Mouse (Mus musculus): ENCODE data around the gene Ada. TPM values are rescaled to one million over a fixed set of nuclear protein-coding genes. Genes with fewer than 3 reads are reported as not detected.

Gene Ada
- polyA plus RNA-seq, 2 experiments, result 8.1 to 9.5 TPM

GRCm38 (mm10) chr2:163766890-163767289, 16.9 kb upstream of the Ada start:
- no peaks in the 10 kb centered on the region for H3K36me3 ChIP-seq (ENCODE audit: control insufficient read depth, insufficient read depth, low read length)
- H3K9me3 ChIP-seq (ENCODE audit: control insufficient read depth, low read length), result no peaks in the 10 kb centered on the region
- ATAC-seq (ENCODE audit: low FRiP score, low read depth), result no peak
- no peak overlapping the region for H3K4me2 ChIP-seq (replicated peaks; ENCODE audit: low read depth, low read length, severe bottlenecking)
- no peak overlapping the region for H3K27ac ChIP-seq (replicated peaks; ENCODE audit: low read depth, low read length)
- no peak overlapping the region for H3K4me3 ChIP-seq (replicated peaks; ENCODE audit: low read length)
- H3K27me3 ChIP-seq (ENCODE audit: control insufficient read depth, insufficient read depth, low read length), result no peaks in the 10 kb centered on the region
- no peak for DNase-seq (ENCODE audit: low spot score)
- no peak for TF ChIP-seq POLR2A (IDR thresholded peaks at IDR 0.05; ENCODE audit: borderline replicate concordance, extremely low read depth, insufficient read depth, insufficient read length)
- H3K4me1 ChIP-seq (ENCODE audit: control insufficient read depth, insufficient read depth, low read length), result no peaks in the 10 kb centered on the region
- no peak overlapping the region for H3K9ac ChIP-seq (ENCODE audit: low read depth, low read length, severe bottlenecking)
- 62% methylated on average over 1 of the region's 1 CpGs for WGBS

GRCm38 (mm10) chr2:163766261-163766660, 16.2 kb upstream of the Ada start:
- Histone ChIP-seq H3K4me1 (ENCODE audit: control insufficient read depth, insufficient read depth, low read length) (no peaks in the 10 kb centered on the region), H3K4me2 (replicated peaks; ENCODE audit: low read depth, low read length, severe bottlenecking) (no peak overlapping the region), H3K27me3 (ENCODE audit: control insufficient read depth, insufficient read depth, low read length) (no peaks in the 10 kb centered on the region), H3K9ac (ENCODE audit: low read depth, low read length, severe bottlenecking) (no peak overlapping the region), H3K4me3 (replicated peaks; ENCODE audit: low read length) (no peak overlapping the region), H3K36me3 (ENCODE audit: control insufficient read depth, insufficient read depth, low read length) (no peaks in the 10 kb centered on the region), H3K27ac (replicated peaks; ENCODE audit: low read depth, low read length) (no peak overlapping the region), H3K9me3 (ENCODE audit: control insufficient read depth, low read length) (no peaks in the 10 kb centered on the region)
- no peak for DNase-seq (ENCODE audit: low spot score)
- ATAC-seq (ENCODE audit: low FRiP score, low read depth), result no peak
- no peak for TF ChIP-seq POLR2A (IDR thresholded peaks at IDR 0.05; ENCODE audit: borderline replicate concordance, extremely low read depth, insufficient read depth, insufficient read length)

GRCm38 (mm10) chr2:163761402-163761801, 11.4 kb upstream of the Ada start:
- no peak overlapping the region for H3K9ac ChIP-seq (ENCODE audit: low read depth, low read length, severe bottlenecking)
- H3K4me3 ChIP-seq (replicated peaks; ENCODE audit: low read length), result no peak overlapping the region
- H3K9me3 ChIP-seq (ENCODE audit: control insufficient read depth, low read length), result no peaks in the 10 kb centered on the region
- peaks cover 6% of the 10 kb centered on the region; the same call in 1 of the 2 replicates for H3K4me1 ChIP-seq (ENCODE audit: control insufficient read depth, insufficient read depth, low read length)
- no peak overlapping the region for H3K27ac ChIP-seq (replicated peaks; ENCODE audit: low read depth, low read length)
- no peak for TF ChIP-seq POLR2A (IDR thresholded peaks at IDR 0.05; ENCODE audit: borderline replicate concordance, extremely low read depth, insufficient read depth, insufficient read length)
- no peak for ATAC-seq (ENCODE audit: low FRiP score, low read depth)
- no peaks in the 10 kb centered on the region for H3K36me3 ChIP-seq (ENCODE audit: control insufficient read depth, insufficient read depth, low read length)
- WGBS, result 80% methylated on average over 7 of the region's 7 CpGs
- H3K27me3 ChIP-seq (ENCODE audit: control insufficient read depth, insufficient read depth, low read length), result no peaks in the 10 kb centered on the region
- no peak overlapping the region for H3K4me2 ChIP-seq (replicated peaks; ENCODE audit: low read depth, low read length, severe bottlenecking)
- DNase-seq (ENCODE audit: low spot score), result no peak

GRCm38 (mm10) chr2:163760589-163760988, 10.6 kb upstream of the Ada start:
- H3K9ac ChIP-seq (ENCODE audit: low read depth, low read length, severe bottlenecking), result no peak overlapping the region
- H3K4me2 ChIP-seq (replicated peaks; ENCODE audit: low read depth, low read length, severe bottlenecking), result no peak overlapping the region
- H3K9me3 ChIP-seq (ENCODE audit: control insufficient read depth, low read length), result no peaks in the 10 kb centered on the region
- no peak overlapping the region for H3K4me3 ChIP-seq (replicated peaks; ENCODE audit: low read length)
- no peak for TF ChIP-seq POLR2A (IDR thresholded peaks at IDR 0.05; ENCODE audit: borderline replicate concordance, extremely low read depth, insufficient read depth, insufficient read length)
- ATAC-seq (ENCODE audit: low FRiP score, low read depth), result no peak
- no peaks in the 10 kb centered on the region for H3K36me3 ChIP-seq (ENCODE audit: control insufficient read depth, insufficient read depth, low read length)
- H3K27me3 ChIP-seq (ENCODE audit: control insufficient read depth, insufficient read depth, low read length), result no peaks in the 10 kb centered on the region
- 76% methylated on average over 6 of the region's 6 CpGs for WGBS
- no peak overlapping the region for H3K27ac ChIP-seq (replicated peaks; ENCODE audit: low read depth, low read length)
- DNase-seq (ENCODE audit: low spot score), result no peak
- peaks cover 14% of the 10 kb centered on the region; the same call in 1 of the 2 replicates for H3K4me1 ChIP-seq (ENCODE audit: control insufficient read depth, insufficient read depth, low read length)

- WGBS, result 49% methylated on average over 2 of the region's 2 CpGs
- Histone ChIP-seq H3K9me3 (ENCODE audit: control insufficient read depth, low read length) (no peaks in the 10 kb centered on the region), H3K4me3 (replicated peaks; ENCODE audit: low read length) (no peak overlapping the region), H3K27ac (replicated peaks; ENCODE audit: low read depth, low read length) (no peak overlapping the region), H3K4me1 (ENCODE audit: control insufficient read depth, insufficient read depth, low read length) (peaks cover 17% of the 10 kb centered on the region; the same call in 1 of the 2 replicates), H3K36me3 (ENCODE audit: control insufficient read depth, insufficient read depth, low read length) (no peaks in the 10 kb centered on the region), H3K9ac (ENCODE audit: low read depth, low read length, severe bottlenecking) (no peak overlapping the region), H3K27me3 (ENCODE audit: control insufficient read depth, insufficient read depth, low read length) (no peaks in the 10 kb centered on the region), H3K4me2 (replicated peaks; ENCODE audit: low read depth, low read length, severe bottlenecking) (no peak overlapping the region)
- ATAC-seq (ENCODE audit: low FRiP score, low read depth), result no peak
- no peak for TF ChIP-seq POLR2A (IDR thresholded peaks at IDR 0.05; ENCODE audit: borderline replicate concordance, extremely low read depth, insufficient read depth, insufficient read length)
- DNase-seq (ENCODE audit: low spot score), result no peak
These were observed 8.1 kb upstream of the Ada start for GRCm38 (mm10) chr2:163758146-163758545.

- H3K27ac ChIP-seq (replicated peaks; ENCODE audit: low read depth, low read length), result no peak overlapping the region
- H3K4me1 ChIP-seq (ENCODE audit: control insufficient read depth, insufficient read depth, low read length), result peaks cover 17% of the 10 kb centered on the region; the same call in 1 of the 2 replicates
- DNase-seq (ENCODE audit: low spot score) (peak; percentile 90), ATAC-seq (ENCODE audit: low FRiP score, low read depth) (peak; percentile 64; the same call in 1 of the 2 replicates)
- H3K36me3 ChIP-seq (ENCODE audit: control insufficient read depth, insufficient read depth, low read length), result no peaks in the 10 kb centered on the region
- H3K4me2 ChIP-seq (replicated peaks; ENCODE audit: low read depth, low read length, severe bottlenecking), result no peak overlapping the region
- H3K9ac ChIP-seq (ENCODE audit: low read depth, low read length, severe bottlenecking), result no peak overlapping the region
- WGBS, result 38% methylated on average over 2 of the region's 2 CpGs
- no peaks in the 10 kb centered on the region for H3K27me3 ChIP-seq (ENCODE audit: control insufficient read depth, insufficient read depth, low read length)
- TF ChIP-seq POLR2A (IDR thresholded peaks at IDR 0.05; ENCODE audit: borderline replicate concordance, extremely low read depth, insufficient read depth, insufficient read length), result no peak
- H3K9me3 ChIP-seq (ENCODE audit: control insufficient read depth, low read length), result no peaks in the 10 kb centered on the region
- no peak overlapping the region for H3K4me3 ChIP-seq (replicated peaks; ENCODE audit: low read length)
These were observed 6.7 kb upstream of the Ada start for GRCm38 (mm10) chr2:163756723-163757122.
